Mouse (Mus musculus) spleen, adult 2 months (tissue): ENCODE measurements around the gene Polg2.

Experiments
- CTCF ChIP-seq: fragments of 200-500 bp; IDR thresholded peaks from 2 replicates; pipeline ENCODE4 v1.5.1; 2011; ENCODE audit warnings: mild to moderate bottlenecking, inconsistent platforms; ENCODE audit not compliant: insufficient read depth, insufficient read length, insufficient replicate concordance; ENCODE audit errors: extremely low read depth
- POLR2A ChIP-seq: fragments of 200-500 bp; IDR thresholded peaks from 2 replicates; pipeline ENCODE4 v1.6.1; 2011; ENCODE audit warnings: low read depth, low read length, inconsistent platforms

DNA sequence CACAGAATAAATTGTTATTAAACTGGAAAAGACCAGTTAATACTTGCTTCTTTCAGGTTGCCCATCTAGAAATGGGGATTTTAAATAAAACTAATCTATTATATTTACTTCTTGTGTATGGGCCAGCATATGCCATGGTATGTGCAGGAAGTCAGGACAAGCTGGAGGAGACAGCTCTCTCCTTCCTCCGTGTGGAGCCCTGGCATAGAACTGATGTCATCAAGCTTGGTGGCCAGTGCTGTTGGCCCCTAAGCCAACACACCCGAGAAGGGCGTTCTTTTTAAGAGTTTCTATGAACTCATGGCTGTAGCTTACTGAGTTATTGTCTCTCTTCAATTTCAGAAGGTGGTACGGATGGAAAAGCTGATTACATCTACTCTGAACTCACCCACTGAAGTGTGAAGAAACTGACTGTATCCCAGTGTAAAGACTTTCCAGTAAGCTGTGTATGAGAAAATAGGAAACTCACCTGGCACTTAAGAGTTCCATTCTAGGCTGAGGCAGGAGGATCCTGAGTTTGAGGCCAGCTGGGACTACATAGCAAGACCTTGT, 12.7 kb downstream of the Polg2 start:
- TF ChIP-seq CTCF (no peak), POLR2A (no peak)
